Mouse (Mus musculus) neural tube, embryonic 11.5 days (tissue): ENCODE measurements around the gene Fyb. TPM values are rescaled to one million over a fixed set of nuclear protein-coding genes. Genes with fewer than 3 reads are reported as not detected.

ENCODE experiments used
- ATAC-seq: fragments of 200-750 bp; cut with Nextera tagmentation; 2 replicates; pipeline ENCODE4 v1.8.0; 2017; ENCODE audit warnings: moderate number of reproducible peaks, mild to moderate bottlenecking, moderate TSS enrichment, moderate library complexity; ENCODE audit not compliant: insufficient read depth, low FRiP score, low TSS enrichment
- DNase-seq: peaks from one replicate; pipeline ENCODE4 v3.0.0-alpha.2; 2015; ENCODE audit warnings: low spot score
- H3K27ac ChIP-seq: fragments of 300-500 bp; sonication (generic); 2 replicates; pipeline ENCODE4 v1.5.1; 2014; ENCODE audit warnings: low read depth, mild to moderate bottlenecking, low read length
- H3K27me3 ChIP-seq: fragments of 300-500 bp; sonication (generic); 2 replicates; pipeline ENCODE4 v1.6.1; 2014; ENCODE audit warnings: mild to moderate bottlenecking, low read length, mixed read lengths; ENCODE audit not compliant: control insufficient read depth, insufficient read depth
- H3K36me3 ChIP-seq: fragments of 300-500 bp; sonication (generic); 2 replicates; pipeline ENCODE4 v1.6.1; 2014; ENCODE audit warnings: mild to moderate bottlenecking, low read length, moderate library complexity, mixed read lengths; ENCODE audit not compliant: control insufficient read depth, insufficient read depth
- H3K4me1 ChIP-seq: fragments of 300-500 bp; sonication (generic); 2 replicates; pipeline ENCODE4 v1.6.1; 2014; ENCODE audit warnings: low read length, mixed read lengths; ENCODE audit not compliant: control insufficient read depth, insufficient read depth
- H3K4me2 ChIP-seq: fragments of 300-500 bp; sonication (generic); 2 replicates; pipeline ENCODE4 v1.6.1; 2014; ENCODE audit warnings: low read depth, mild to moderate bottlenecking, moderate library complexity
- H3K4me3 ChIP-seq: fragments of 300-500 bp; sonication (generic); 2 replicates; pipeline ENCODE4 v1.5.1; 2014; ENCODE audit warnings: low read depth, low read length
- H3K9ac ChIP-seq: fragments of 300-500 bp; sonication (generic); 2 replicates; pipeline ENCODE4 v1.6.1; 2014; ENCODE audit warnings: mild to moderate bottlenecking, low read length
- H3K9me3 ChIP-seq: fragments of 300-500 bp; sonication (generic); 2 replicates; pipeline ENCODE4 v1.6.1; 2016; ENCODE audit warnings: low read length; ENCODE audit not compliant: control insufficient read depth
- WGBS: fragments of 180-500 bp; shearing (Covaris S2); extraction: QIAGEN DNeasy Blood & Tissue Kit; methylation state at CpG from one replicate; pipeline ENCODE4 v1.1.7; 2014; 5-methylcytosine and 5-hydroxymethylcytosine counted together
- polyA plus RNA-seq: library from polyadenylated mRNA; unstranded; fragments of >200 nt; fragmentation: Nextera tagmentation; extraction: Ambion mirVana; gene quantifications from 2 replicates; pipeline ENCODE4 v1.2.1, GENCODE M21; 2014

Fyb gene
- polyA plus RNA-seq, 1 experiment from 2014 or later: 2.8 TPM

DNA sequence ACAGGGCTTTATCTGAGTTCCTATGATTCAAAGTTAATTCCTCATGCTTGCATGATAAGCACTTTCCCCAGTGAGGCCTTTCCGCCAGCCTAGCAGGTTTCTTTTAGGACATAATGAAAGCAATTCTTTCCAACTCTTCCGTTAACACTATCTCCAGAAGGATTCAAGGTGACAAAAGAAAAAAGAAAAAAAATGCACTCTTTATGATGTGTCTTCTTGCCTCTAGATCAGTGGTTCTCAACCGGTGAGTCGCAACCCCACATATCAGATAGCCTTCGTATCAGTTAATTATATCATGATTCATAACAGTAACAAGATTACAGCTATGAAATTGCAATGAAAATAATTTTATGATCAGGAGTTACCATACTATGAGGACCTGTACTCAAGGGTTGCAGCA lies 45.3 kb downstream of the Fyb start:
- no peaks in the 10 kb centered on the region for H3K9me3 ChIP-seq
- WGBS: 92% methylated on average over 5 of the region's 5 CpGs
- no peak for ATAC-seq
- no peaks in the 10 kb centered on the region for H3K27me3 ChIP-seq
- no peak for DNase-seq
- H3K36me3 ChIP-seq: no peaks in the 10 kb centered on the region
- no peak overlapping the region for H3K4me2 ChIP-seq
- no peak overlapping the region for H3K27ac ChIP-seq
- H3K4me1 ChIP-seq: no peaks in the 10 kb centered on the region
- no peak overlapping the region for H3K4me3 ChIP-seq
- no peak overlapping the region for H3K9ac ChIP-seq

DNA sequence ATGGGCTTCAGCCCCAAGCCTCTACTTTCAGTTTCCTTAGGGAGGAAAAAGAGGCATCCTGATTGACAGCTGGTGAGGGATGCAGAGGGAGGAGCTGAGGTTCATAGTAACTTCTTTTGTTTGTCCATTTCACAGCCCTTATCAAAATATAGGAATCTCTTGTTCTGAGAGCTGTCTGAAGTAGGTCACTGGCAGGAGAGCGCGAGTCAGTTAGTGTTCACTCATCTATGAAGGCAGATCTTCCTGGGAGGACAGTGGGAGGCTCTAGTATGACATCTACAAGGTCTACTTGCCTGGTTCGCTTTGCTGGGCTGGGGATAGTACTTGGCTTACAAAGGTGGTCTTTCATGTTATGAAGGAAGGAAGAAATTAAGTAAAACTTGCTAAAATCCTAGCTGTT lies 46.0 kb downstream of the Fyb start:
- Histone ChIP-seq H3K36me3 (no peaks in the 10 kb centered on the region), H3K4me2 (no peak overlapping the region), H3K4me1 (no peaks in the 10 kb centered on the region), H3K4me3 (no peak overlapping the region), H3K27me3 (no peaks in the 10 kb centered on the region), H3K9ac (no peak overlapping the region), H3K27ac (no peak overlapping the region), H3K9me3 (no peaks in the 10 kb centered on the region)
- no peak for DNase-seq
- ATAC-seq: no peak
- 83% methylated on average over 3 of the region's 3 CpGs for WGBS

DNA sequence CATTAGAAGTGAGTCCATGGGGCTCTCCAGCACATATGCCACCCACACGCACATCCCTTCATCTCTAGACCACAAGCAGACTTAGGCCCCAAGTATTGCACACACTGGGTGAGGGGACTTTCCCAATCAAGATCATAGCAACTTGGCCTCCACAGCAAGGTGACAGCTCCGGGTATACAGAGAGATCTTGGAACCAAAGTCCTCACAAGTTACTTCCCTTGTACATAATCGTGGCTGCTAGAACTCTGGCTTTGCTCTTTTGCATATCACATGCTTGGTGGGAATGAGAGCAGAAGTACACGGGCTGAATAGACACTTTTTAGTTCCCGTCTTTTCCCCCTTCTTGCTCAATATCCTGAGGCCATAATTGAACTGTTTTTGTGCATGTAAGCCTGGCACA lies 46.4 kb downstream of the Fyb start:
- no peaks in the 10 kb centered on the region for H3K27me3 ChIP-seq
- no peak overlapping the region for H3K4me2 ChIP-seq
- H3K4me3 ChIP-seq: no peak overlapping the region
- no peak overlapping the region for H3K27ac ChIP-seq
- WGBS: 78% methylated on average over 5 of the region's 5 CpGs
- no peak overlapping the region for H3K9ac ChIP-seq
- DNase-seq: no peak
- ATAC-seq: no peak
- no peaks in the 10 kb centered on the region for H3K36me3 ChIP-seq
- H3K9me3 ChIP-seq: no peaks in the 10 kb centered on the region
- H3K4me1 ChIP-seq: no peaks in the 10 kb centered on the region

DNA sequence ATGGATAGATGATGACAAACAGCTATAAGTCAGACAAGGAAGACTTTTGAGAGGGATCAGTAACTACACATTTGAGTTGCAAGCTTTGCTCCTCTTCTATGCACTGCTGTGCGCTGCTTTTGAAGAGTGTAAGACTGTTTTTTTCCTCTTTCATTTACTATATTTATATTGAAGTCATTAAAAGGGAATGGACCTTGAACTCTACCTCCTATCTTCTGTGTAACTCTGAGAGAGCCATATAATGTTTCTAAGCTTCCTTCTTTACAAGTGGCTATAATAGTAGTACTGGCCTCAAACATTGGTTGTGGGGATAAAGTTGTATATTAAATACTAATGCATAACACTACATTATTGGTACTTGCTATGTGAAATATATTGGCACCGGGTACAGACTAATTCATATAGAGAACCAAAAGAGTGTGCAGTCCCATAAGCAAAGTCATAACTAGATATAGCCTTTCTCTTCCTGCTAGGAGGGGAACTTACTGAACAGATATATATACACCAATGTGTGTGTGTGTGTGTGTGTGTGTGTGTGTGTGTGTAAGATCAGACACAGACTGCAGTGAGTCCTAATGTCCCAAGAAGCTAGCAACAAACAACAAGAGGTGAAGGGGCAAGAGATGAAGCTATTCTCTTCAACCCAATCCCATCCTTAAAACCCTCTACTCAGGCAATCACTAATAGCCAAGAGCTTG lies 47.7 kb downstream of the Fyb start:
- 98% methylated on average over 2 of the region's 2 CpGs for WGBS
- H3K36me3 ChIP-seq: no peaks in the 10 kb centered on the region
- ATAC-seq: no peak

DNA sequence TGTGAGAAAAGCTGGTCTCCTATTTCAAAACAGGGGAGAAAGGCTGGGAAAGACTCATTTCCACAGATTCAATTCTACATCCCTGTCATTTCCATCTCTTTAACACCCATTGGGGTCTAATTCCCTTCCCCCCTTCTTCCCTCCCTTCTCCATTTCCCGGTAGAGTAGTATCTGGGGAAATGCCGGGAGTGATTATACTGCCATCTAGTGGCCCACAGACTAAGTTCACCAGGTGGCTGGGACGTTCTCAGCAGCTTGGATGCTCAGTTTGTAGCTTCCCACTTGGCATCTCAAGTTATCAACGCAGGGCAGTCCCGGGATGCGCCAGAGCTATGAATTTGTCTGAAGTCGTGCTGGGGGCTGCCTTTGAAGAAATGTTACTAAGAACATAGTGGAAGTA lies 48.2 kb downstream of the Fyb start:
- no peak overlapping the region for H3K4me2 ChIP-seq
- no peak overlapping the region for H3K4me3 ChIP-seq
- no peak overlapping the region for H3K9ac ChIP-seq
- H3K36me3 ChIP-seq: no peaks in the 10 kb centered on the region
- DNase-seq: peak; percentile 59
- WGBS: 9% methylated on average over 7 of the region's 7 CpGs
- H3K27ac ChIP-seq: no peak overlapping the region
- no peaks in the 10 kb centered on the region for H3K9me3 ChIP-seq
- no peaks in the 10 kb centered on the region for H3K4me1 ChIP-seq
- no peaks in the 10 kb centered on the region for H3K27me3 ChIP-seq
- ATAC-seq: peak; percentile 58; the same call in 1 of the 2 replicates

More for the DNA sequence above, 47.7 kb downstream of the Fyb start:
- Histone ChIP-seq H3K27me3 (no peaks in the 10 kb centered on the region), H3K4me1 (no peaks in the 10 kb centered on the region), H3K27ac (no peak overlapping the region), H3K9ac (no peak overlapping the region), H3K4me2 (no peak overlapping the region), H3K9me3 (no peaks in the 10 kb centered on the region), H3K4me3 (no peak overlapping the region)
- DNase-seq: no peak

DNA sequence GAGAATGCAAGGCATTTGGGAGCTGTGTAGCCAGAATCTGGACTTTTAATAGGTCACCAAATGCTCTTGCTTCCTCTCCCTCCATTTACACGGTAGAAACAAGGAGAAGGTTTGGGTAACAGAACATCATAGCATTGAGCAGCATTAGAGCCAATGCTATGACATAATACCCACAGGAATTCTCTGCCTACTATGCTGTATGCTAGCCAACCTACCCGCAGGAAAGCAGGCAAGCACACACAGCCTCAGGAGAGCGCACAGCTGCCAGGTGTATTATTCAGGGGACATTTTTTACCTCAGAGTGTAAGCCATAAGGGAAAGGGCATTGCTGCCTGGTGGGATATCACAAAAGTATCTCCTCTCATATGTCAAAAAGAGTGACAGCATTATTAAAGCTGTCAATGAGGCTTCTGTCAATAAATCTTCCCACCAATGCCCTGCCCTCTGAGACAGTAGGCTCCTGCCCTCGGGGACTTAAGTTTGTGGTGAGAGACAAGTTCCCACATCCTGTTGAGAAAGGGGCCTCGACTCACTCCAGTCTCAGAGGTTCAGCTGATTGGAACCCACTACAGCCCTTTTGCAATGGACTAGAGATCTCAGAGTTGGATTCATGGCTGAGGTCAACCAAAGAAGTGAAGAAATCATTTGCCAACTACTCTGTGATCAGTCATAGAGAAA lies 51.8 kb downstream of the Fyb start:
- Histone ChIP-seq H3K9me3 (no peaks in the 10 kb centered on the region), H3K27me3 (no peaks in the 10 kb centered on the region), H3K27ac (no peak overlapping the region), H3K4me3 (no peak overlapping the region), H3K4me1 (no peaks in the 10 kb centered on the region), H3K36me3 (no peaks in the 10 kb centered on the region), H3K4me2 (no peak overlapping the region), H3K9ac (no peak overlapping the region)
- no peak for DNase-seq
- ATAC-seq: no peak
- WGBS: 63% methylated on average over 5 of the region's 5 CpGs

DNA sequence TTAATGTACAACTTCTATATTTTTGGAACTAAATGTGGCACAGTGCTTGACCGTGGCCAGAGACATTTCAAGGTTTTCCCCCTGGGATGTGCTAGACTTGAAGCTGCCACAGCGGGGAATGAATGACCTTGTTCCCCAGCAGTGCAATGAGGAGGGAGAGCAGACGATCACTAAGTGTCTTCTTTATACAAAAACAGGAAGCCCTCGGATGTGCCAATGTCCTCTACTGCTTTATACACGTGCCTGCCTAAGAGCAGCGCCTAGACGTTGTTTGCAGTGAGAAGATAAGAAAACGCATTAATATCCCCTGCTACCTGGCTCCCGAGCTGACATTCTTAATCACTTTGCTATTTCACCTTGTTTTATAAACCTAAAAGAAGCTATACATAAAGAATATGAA lies 55.3 kb downstream of the Fyb start:
- WGBS: 82% methylated on average over 9 of the region's 9 CpGs
- DNase-seq (no peak), ATAC-seq (no peak)

DNA sequence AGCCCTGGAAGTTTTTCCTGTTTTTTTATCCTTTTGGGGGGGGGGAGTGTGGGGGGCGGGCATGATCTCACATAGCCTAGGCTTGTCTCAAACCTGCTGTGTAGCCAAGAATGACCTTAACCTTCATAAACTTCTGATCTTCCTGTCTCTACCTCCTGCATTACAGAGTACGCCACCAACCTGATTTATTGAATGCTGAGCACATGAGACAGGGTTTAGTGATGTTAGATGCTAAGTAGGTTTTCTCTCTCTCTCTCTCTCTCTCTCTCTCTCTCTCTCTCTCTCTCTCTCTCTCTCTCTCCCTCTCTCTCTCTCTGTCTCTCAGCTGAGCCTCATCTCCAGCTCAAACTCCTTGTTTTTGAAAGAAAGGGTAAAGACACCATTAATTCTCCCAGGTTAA lies 56.0 kb downstream of the Fyb start:
- Histone ChIP-seq H3K4me1 (no peaks in the 10 kb centered on the region), H3K36me3 (no peaks in the 10 kb centered on the region), H3K4me3 (no peak overlapping the region), H3K9me3 (no peaks in the 10 kb centered on the region), H3K27me3 (no peaks in the 10 kb centered on the region), H3K4me2 (no peak overlapping the region), H3K9ac (no peak overlapping the region), H3K27ac (no peak overlapping the region)
- DNase-seq: no peak
- WGBS: 78% methylated on average over 2 of the region's 2 CpGs
- ATAC-seq: no peak

More for the DNA sequence above, 55.3 kb downstream of the Fyb start:
- no peaks in the 10 kb centered on the region for H3K9me3 ChIP-seq
- no peaks in the 10 kb centered on the region for H3K4me1 ChIP-seq
- no peaks in the 10 kb centered on the region for H3K27me3 ChIP-seq
- H3K27ac ChIP-seq: no peak overlapping the region
- no peaks in the 10 kb centered on the region for H3K36me3 ChIP-seq
- no peak overlapping the region for H3K9ac ChIP-seq
- no peak overlapping the region for H3K4me3 ChIP-seq
- H3K4me2 ChIP-seq: no peak overlapping the region

DNA sequence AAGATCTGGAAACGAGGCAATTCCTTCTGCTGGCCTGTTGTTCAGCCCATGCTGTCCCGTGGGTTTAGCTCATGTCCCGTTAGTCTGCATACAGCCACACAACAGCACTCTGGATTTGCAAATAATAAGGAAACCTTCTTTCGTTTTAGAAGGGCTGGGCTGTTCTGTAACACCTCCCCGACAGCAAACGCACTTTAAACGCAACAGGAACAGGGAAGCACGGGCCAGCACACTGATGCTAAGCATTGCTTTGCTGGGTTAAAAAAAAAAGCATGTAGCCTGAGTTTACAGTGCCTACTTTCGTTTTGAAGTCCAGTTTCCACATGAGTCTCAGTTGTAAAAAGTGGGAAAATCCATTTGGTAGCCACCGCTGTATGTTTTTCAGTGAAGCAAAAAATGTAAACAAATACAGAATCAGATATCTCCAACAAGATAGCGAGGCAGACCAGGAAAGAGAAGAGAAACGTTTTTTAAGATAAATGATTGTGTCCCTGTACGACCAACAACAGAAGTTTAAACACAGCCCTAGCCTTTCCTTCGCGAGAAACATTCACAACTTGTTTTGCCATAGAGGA lies 56.6 kb downstream of the Fyb start:
- Histone ChIP-seq H3K4me1 (no peaks in the 10 kb centered on the region), H3K9me3 (no peaks in the 10 kb centered on the region), H3K4me2 (no peak overlapping the region), H3K36me3 (no peaks in the 10 kb centered on the region), H3K4me3 (no peak overlapping the region), H3K27me3 (no peaks in the 10 kb centered on the region), H3K27ac (no peak overlapping the region), H3K9ac (no peak overlapping the region)
- 84% methylated on average over 15 of the region's 15 CpGs for WGBS
- DNase-seq (no peak), ATAC-seq (no peak)
